Mouse (Mus musculus) bone marrow macrophage, adult 2 months (primary cell): ENCODE data around the gene Mad1l1.

ENCODE experiments used
- CTCF ChIP-seq: IDR thresholded peaks from 2 replicates; pipeline ENCODE4 v1.5.1; 2012; ENCODE audit warnings: low read depth, mild to moderate bottlenecking, low read length, moderate library complexity
- POLR2A ChIP-seq: IDR thresholded peaks from 2 replicates; pipeline ENCODE4 v1.6.1; 2012; ENCODE audit warnings: mild to moderate bottlenecking, low read depth, low read length, borderline replicate concordance

GRCm38 (mm10) chr5:140061296-140061879, 260.0 kb downstream of the Mad1l1 start:
- TF ChIP-seq CTCF = no peak
- no peak for TF ChIP-seq POLR2A
